Mouse (Mus musculus) ES-CJ7 (cell line): ENCODE results near the gene Tusc2.

ENCODE experiments used
- DNase-seq: peaks from one replicate; pipeline ENCODE4 v3.0.0; 2011; ENCODE audit warnings: low read depth, low spot score

The Tusc2 gene

GRCm38 (mm10) chr9:107609433-107609830, 46.4 kb downstream of the Tusc2 start:
- DNase-seq: no peak

- no peak for DNase-seq
These were observed 48.6 kb downstream of the Tusc2 start for GRCm38 (mm10) chr9:107611456-107612190.

- peak; percentile 92 for DNase-seq
These were observed 49.3 kb downstream of the Tusc2 start for GRCm38 (mm10) chr9:107612191-107612944.

GRCm38 (mm10) chr9:107612945-107613569, 50.0 kb downstream of the Tusc2 start:
- no peak for DNase-seq

- DNase-seq: no peak
These were observed 52.0 kb downstream of the Tusc2 start for GRCm38 (mm10) chr9:107615035-107615434.
